Mouse (Mus musculus): ENCODE results near the gene Slc24a3. TPM values are rescaled to one million over a fixed set of nuclear protein-coding genes. Genes with fewer than 3 reads are reported as not detected.

The Slc24a3 gene
- polyA plus RNA-seq, 2 experiments = 0.58 TPM

DNA sequence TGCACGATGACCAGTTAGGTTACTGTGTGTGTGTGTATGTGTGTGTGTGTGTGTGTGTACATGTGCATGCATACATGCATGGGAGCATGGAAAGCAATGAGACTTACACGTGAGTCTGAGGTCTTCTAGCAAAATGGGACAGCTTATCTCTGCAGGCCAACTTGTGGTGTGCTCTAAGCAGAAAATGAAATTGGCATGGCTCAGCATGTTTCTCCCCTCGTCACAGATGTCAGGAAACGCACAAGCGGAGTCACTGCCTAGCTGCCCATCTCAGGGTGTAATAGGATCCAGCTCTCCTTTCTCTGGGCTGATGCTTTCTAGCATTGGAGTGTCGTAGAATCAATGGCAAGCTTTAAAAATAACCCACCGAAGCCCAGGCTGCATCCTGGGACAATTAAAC is 229.0 kb downstream of the Slc24a3 start:
- Histone ChIP-seq H3K9ac (replicated peaks) (no peak overlapping the region), H3K4me1 (replicated peaks; ENCODE audit: control insufficient read depth in 2 of 2, insufficient read depth in 2 of 2, low read length in 1 of 2) (peaks cover 0 to 2% of the 10 kb centered on the region in 2 experiments; a peak in 1 of 4 replicates), H3K36me3 (replicated peaks; ENCODE audit: control insufficient read depth, insufficient read depth, low read depth) (no peaks in the 10 kb centered on the region), H3K4me3 (ENCODE audit: insufficient read depth in 1 of 2, low read depth in 2 of 2, low read length in 2 of 2) (no peak overlapping the region), H3K4me2 (ENCODE audit: low read depth) (no peak overlapping the region), H3K9me3 (ENCODE audit: control insufficient read depth, low read length) (no peaks in the 10 kb centered on the region), H3K27me3 (ENCODE audit: control insufficient read depth, insufficient read depth, low read length) (no peaks in the 10 kb centered on the region), H3K27ac (no peak overlapping the region)
- ATAC-seq (ENCODE audit: insufficient read depth) (no peak), DNase-seq (ENCODE audit: low read depth in 3 of 3, low spot score in 3 of 3) (no peak)
- 38% methylated on average over 7 of the region's 7 CpGs for WGBS (ENCODE audit: insufficient replicate concordance)
- TF ChIP-seq CTCF (IDR thresholded peaks at IDR 0.05; ENCODE audit: low read depth) (no peak), EP300 (IDR thresholded peaks at IDR 0.05; ENCODE audit: low read depth) (no peak)

DNA sequence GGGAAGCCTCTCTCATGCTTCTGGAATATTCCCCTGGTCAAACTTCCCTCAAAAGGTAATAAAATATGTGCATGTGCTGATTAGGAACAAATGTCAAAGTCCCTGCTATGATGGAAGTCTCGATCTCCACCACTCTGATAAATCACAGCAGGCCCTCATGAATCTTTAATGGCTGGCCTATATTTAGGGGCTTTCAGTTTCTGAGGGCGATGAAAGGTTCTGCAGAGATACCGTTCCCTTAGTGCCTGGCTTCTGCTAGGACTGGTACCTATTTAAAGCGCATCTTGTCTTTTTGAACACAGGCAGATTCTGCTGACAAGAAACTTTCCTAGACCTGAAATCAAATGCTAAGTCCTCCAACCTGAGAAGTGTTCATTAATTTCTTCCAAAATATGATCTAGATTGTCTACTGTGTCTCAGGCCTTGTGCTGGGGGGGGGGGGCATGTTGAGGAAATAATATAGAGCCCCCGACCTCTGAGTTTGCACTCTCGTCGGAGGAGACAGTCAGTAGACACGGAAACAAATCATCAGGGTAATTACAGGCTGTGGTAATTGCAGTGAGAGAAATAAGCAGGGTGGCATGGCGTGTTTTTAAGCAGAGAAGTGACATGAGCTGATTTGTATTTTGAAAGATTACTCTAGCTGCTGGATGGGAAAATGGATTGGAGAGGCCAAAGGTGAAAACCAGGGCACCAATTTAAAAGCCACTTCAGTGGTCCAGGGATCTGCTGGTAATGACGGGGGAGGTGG is 230.1 kb downstream of the Slc24a3 start:
- Histone ChIP-seq H3K9me3 (ENCODE audit: control insufficient read depth, low read length) (no peaks in the 10 kb centered on the region), H3K27ac (no peak overlapping the region), H3K36me3 (replicated peaks; ENCODE audit: control insufficient read depth, insufficient read depth, low read depth) (no peaks in the 10 kb centered on the region), H3K4me3 (ENCODE audit: insufficient read depth in 1 of 2, low read depth in 2 of 2, low read length in 2 of 2) (no peak overlapping the region), H3K4me2 (ENCODE audit: low read depth) (no peak overlapping the region), H3K4me1 (replicated peaks; ENCODE audit: control insufficient read depth in 2 of 2, insufficient read depth in 2 of 2, low read length in 1 of 2) (peaks cover 0 to 2% of the 10 kb centered on the region in 2 experiments; a peak in 1 of 4 replicates), H3K9ac (replicated peaks) (no peak overlapping the region), H3K27me3 (ENCODE audit: control insufficient read depth, insufficient read depth, low read length) (no peaks in the 10 kb centered on the region)
- TF ChIP-seq EP300 (IDR thresholded peaks at IDR 0.05; ENCODE audit: low read depth) (no peak), CTCF (IDR thresholded peaks at IDR 0.05; ENCODE audit: low read depth) (no peak)
- ATAC-seq (ENCODE audit: insufficient read depth) (no peak), DNase-seq (ENCODE audit: low read depth in 3 of 3, low spot score in 3 of 3) (no peak)
- 67% methylated on average over 10 of the region's 10 CpGs for WGBS (ENCODE audit: insufficient replicate concordance)

GRCm38 (mm10) chr2:145401240-145401805 is 233.8 kb downstream of the Slc24a3 start:
- TF ChIP-seq CTCF (IDR thresholded peaks at IDR 0.05; ENCODE audit: low read depth) (no peak), EP300 (IDR thresholded peaks at IDR 0.05; ENCODE audit: low read depth) (no peak)
- 52% methylated on average over 6 of the region's 6 CpGs for WGBS (ENCODE audit: insufficient replicate concordance)

GRCm38 (mm10) chr2:145401996-145402395 is 234.4 kb downstream of the Slc24a3 start:
- Histone ChIP-seq H3K36me3 (replicated peaks; ENCODE audit: control insufficient read depth, insufficient read depth, low read depth) (no peaks in the 10 kb centered on the region), H3K4me1 (replicated peaks; ENCODE audit: control insufficient read depth in 2 of 2, insufficient read depth in 2 of 2, low read length in 1 of 2) (no peaks in the 10 kb centered on the region), H3K9me3 (ENCODE audit: control insufficient read depth, low read length) (no peaks in the 10 kb centered on the region), H3K4me2 (ENCODE audit: low read depth) (no peak overlapping the region), H3K27ac (no peak overlapping the region), H3K27me3 (ENCODE audit: control insufficient read depth, insufficient read depth, low read length) (no peaks in the 10 kb centered on the region), H3K9ac (replicated peaks) (no peak overlapping the region), H3K4me3 (ENCODE audit: insufficient read depth in 1 of 2, low read depth in 2 of 2, low read length in 2 of 2) (no peak overlapping the region)
- 54% methylated on average over 2 of the region's 2 CpGs for WGBS (ENCODE audit: insufficient replicate concordance)
- ATAC-seq (ENCODE audit: insufficient read depth) (no peak), DNase-seq (ENCODE audit: low read depth in 3 of 3, low spot score in 3 of 3) (no peak)
- TF ChIP-seq CTCF (IDR thresholded peaks at IDR 0.05; ENCODE audit: low read depth) (no peak), EP300 (IDR thresholded peaks at IDR 0.05; ENCODE audit: low read depth) (no peak)

More at GRCm38 (mm10) chr2:145401240-145401805, 233.8 kb downstream of the Slc24a3 start:
- no peak overlapping the region for H3K9ac ChIP-seq (replicated peaks)
- H3K4me1 ChIP-seq (replicated peaks; ENCODE audit: control insufficient read depth in 2 of 2, insufficient read depth in 2 of 2, low read length in 1 of 2) = peaks cover 0 to 2% of the 10 kb centered on the region in 2 experiments; a peak in 1 of 4 replicates
- H3K27ac ChIP-seq = no peak overlapping the region
- H3K4me2 ChIP-seq (ENCODE audit: low read depth) = no peak overlapping the region
- ATAC-seq (ENCODE audit: insufficient read depth) = no peak
- H3K9me3 ChIP-seq (ENCODE audit: control insufficient read depth, low read length) = no peaks in the 10 kb centered on the region
- DNase-seq (ENCODE audit: low read depth in 3 of 3, low spot score in 3 of 3) = no peak
- H3K27me3 ChIP-seq (ENCODE audit: control insufficient read depth, insufficient read depth, low read length) = no peaks in the 10 kb centered on the region
- no peaks in the 10 kb centered on the region for H3K36me3 ChIP-seq (replicated peaks; ENCODE audit: control insufficient read depth, insufficient read depth, low read depth)
- H3K4me3 ChIP-seq (ENCODE audit: insufficient read depth in 1 of 2, low read depth in 2 of 2, low read length in 2 of 2) = no peak overlapping the region

- Histone ChIP-seq H3K27me3 (ENCODE audit: control insufficient read depth, insufficient read depth, low read length) (no peaks in the 10 kb centered on the region), H3K9ac (replicated peaks) (no peak overlapping the region), H3K4me1 (replicated peaks; ENCODE audit: control insufficient read depth in 2 of 2, insufficient read depth in 2 of 2, low read length in 1 of 2) (no peaks in the 10 kb centered on the region), H3K36me3 (replicated peaks; ENCODE audit: control insufficient read depth, insufficient read depth, low read depth) (no peaks in the 10 kb centered on the region), H3K27ac (no peak overlapping the region), H3K9me3 (ENCODE audit: control insufficient read depth, low read length) (no peaks in the 10 kb centered on the region), H3K4me2 (ENCODE audit: low read depth) (no peak overlapping the region), H3K4me3 (ENCODE audit: insufficient read depth in 1 of 2, low read depth in 2 of 2, low read length in 2 of 2) (no peak overlapping the region)
- WGBS (ENCODE audit: insufficient replicate concordance) = 64% methylated on average over 11 of the region's 11 CpGs
- no peak for DNase-seq (ENCODE audit: low read depth in 3 of 3, low spot score in 3 of 3)
- ATAC-seq (ENCODE audit: insufficient read depth) = no peak
- TF ChIP-seq CTCF (IDR thresholded peaks at IDR 0.05; ENCODE audit: low read depth) (no peak), EP300 (IDR thresholded peaks at IDR 0.05; ENCODE audit: low read depth) (no peak)
Observed at GRCm38 (mm10) chr2:145404818-145405531, 237.4 kb downstream of the Slc24a3 start.

Data from liver, embryonic 14.5 days (tissue).